Mouse (Mus musculus): ENCODE data around the gene Itsn2.

- no peak for TF ChIP-seq CTCF (IDR thresholded peaks at IDR 0.05; ENCODE audit: low read depth, low read length)
- TF ChIP-seq GATA1 (IDR thresholded peaks at IDR 0.05; ENCODE audit: borderline replicate concordance, low read length) = no peak
- no peak for TF ChIP-seq POLR2AphosphoS5 (IDR thresholded peaks at IDR 0.05; ENCODE audit: insufficient replicate concordance, low read depth, low read length)
Observed at GRCm38 (mm10) chr12:4588603-4589002, 3.8 kb upstream of the Itsn2 start.

Measured in G1E (cell line).